Mouse (Mus musculus) neural tube, embryonic 10.5 days (tissue): ENCODE data around the gene Cyp26b1.

Experiments
- DNase-seq: peaks from one replicate; pipeline ENCODE4 v3.0.0-alpha.2; 2017; ENCODE audit warnings: low spot score; ENCODE audit errors: extremely low spot score

The Cyp26b1 gene

DNA sequence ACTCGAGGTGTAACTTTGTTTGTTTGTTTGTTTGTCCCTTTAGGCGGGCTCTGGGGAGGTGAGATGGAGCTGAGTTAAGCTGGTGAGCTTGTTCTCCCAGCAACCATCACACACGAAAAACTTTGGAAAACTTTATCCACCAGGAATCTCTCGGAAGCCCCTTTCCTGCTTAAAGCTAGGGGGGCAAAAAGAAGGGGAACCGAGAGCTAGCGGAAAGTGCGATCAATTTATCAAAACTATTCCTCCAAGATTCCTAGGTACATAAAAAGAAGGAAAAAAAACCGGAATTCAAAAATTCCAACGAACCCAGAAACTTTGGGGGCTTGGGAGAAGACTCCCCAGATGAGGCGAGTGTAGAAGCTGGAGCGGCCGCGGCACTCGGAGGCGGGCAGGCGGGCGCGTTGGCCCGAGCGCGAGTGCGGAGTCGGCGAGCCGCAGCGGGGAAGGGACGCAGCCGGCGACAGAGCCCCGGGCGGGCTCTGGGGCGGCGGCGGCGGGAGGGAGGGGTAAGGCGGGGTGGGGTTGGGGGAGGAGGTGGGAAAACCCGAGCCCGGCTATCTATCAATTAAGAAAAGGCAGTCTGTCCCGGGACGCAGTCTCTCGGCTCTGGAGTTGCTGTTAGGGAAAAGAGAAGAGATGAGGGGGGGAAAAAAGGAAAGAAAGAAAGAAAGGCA, 5.3 kb downstream of the Cyp26b1 start:
- peak; percentile 70 for DNase-seq

DNA sequence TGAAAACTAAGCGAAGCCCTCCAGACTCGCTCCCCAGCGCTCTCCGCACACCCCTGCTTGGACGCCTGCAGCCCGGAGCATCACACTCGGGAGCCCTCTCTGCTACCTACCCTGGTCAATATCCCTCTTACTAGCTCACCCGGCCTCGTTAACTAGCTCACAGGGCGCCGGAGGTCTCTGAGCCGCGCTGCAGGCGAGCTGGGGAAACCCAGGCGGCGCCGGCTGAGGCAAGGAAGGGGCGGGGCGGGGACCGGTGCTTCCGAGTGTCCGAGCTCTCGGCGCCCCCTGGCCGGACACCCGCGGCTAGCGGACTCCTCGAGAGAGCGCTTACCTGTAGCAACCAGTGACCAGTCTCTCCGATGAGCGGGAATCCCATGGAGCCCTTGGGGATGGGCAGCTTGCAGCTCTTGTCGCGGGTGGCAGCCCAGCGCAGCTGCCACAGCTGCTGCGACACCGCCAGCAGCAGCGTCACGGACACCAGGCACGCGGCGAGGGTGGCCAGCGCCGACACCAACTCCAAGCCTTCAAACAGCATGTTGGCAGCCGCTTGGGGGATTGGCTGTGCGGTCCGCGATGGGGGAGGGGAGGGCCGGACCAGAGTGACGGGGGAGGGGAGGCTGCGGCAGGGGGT, 6.1 kb downstream of the Cyp26b1 start:
- DNase-seq: peak; percentile 84

DNA sequence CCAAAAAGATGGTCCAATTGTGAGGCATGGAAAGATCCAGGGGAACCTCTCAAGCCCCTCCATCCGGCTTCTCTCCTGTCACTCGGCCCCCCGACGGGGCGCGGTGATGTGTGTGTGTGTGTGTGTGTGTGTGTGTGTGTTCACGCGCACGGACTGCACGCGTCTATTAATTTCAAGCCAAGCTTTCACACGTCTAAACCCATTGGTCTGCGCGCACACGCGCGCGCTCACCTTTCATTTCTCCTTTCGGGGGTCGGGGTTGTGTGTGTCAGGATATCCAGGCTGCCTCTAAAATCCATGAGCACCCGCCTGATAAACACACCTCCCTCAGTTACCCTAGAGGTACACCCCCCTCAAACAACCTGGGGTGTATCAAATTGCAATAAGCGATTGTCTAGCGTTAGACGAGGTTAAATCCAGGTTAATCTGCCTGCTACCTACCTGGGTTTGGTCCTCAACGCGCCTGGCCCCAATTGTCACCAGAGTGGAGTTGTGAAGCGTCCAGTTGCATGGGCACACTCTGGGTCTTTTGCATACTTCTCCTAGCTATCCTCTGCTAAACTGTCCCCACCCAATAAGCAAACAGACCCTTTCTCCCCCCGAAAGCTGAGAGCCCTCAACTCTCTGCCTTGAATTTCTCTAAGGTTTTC, 7.0 kb downstream of the Cyp26b1 start:
- DNase-seq: peak; percentile 31

DNA sequence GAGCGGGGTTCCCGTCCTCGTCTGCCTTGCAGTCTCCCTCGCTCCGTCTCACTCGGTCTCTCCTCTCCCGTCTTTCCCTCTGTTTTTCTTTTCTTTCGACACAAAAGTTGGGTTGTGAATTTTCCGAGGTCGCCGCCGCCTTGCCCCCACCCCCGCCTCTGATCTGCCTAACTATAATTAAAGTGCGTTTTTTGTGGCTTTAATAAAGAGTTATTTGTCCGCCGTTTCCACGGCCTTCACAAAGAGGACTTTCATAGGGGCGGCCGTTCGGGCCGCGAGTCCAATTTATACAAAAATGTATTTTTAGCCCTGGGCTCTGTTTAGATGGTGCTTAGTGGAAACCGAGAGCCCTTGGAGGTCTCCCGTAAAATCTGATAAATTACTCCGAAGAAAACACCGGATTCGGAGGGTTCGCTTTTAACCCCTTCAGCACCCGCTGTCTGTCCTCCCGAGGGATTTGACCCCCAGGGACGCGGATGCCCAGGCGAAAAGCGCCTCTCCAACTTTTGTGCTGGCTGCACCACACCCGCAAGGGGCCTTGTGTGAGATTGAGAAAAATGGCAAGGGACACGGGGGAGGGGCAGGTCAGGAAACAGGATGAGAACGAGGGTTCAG, 7.9 kb downstream of the Cyp26b1 start:
- peak; percentile 63 for DNase-seq

DNA sequence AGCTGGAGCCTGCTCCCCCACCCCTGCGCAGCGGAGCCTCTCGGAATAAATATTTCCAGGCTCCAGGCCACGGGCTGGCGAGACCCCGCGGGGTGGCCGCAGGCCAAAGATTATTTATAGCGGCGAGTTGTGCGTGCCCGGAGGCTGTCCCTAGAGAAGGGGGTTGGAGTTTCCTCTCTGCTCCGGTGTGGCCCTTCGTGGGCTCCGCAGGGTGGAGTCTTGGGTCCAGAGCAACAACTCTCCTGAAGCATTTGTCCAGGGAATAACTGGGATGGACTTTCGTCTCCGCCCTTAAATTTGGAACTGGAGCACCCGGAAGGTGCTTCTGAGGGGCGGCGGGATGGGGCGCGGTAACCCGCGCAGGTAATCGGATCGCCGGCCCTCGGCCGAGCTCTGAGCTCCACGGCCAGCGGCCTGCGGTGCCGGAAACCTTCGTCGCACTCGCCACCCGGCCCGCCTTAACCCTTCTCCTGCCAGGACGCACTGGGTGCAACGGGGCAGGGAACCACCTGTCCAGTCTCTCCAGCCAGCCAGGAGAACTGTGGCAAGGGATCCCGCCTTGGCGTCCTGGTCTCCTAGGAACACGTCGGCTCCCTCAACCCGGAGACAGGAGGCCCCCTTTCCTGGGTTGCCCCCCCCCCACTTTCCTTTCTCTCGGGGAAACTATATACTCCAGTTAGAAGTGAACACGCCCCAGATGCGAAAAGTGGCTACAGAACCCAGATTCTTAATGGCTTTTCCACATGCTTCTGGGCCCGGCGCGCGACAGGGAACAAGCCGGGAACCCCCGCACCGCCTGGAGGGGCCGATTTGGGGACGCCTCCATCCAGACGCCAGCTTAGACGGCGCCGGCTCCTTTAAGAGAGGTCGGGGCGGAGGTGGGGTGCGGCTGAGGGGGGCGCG, 8.7 kb downstream of the Cyp26b1 start:
- DNase-seq: peak; percentile 66

DNA sequence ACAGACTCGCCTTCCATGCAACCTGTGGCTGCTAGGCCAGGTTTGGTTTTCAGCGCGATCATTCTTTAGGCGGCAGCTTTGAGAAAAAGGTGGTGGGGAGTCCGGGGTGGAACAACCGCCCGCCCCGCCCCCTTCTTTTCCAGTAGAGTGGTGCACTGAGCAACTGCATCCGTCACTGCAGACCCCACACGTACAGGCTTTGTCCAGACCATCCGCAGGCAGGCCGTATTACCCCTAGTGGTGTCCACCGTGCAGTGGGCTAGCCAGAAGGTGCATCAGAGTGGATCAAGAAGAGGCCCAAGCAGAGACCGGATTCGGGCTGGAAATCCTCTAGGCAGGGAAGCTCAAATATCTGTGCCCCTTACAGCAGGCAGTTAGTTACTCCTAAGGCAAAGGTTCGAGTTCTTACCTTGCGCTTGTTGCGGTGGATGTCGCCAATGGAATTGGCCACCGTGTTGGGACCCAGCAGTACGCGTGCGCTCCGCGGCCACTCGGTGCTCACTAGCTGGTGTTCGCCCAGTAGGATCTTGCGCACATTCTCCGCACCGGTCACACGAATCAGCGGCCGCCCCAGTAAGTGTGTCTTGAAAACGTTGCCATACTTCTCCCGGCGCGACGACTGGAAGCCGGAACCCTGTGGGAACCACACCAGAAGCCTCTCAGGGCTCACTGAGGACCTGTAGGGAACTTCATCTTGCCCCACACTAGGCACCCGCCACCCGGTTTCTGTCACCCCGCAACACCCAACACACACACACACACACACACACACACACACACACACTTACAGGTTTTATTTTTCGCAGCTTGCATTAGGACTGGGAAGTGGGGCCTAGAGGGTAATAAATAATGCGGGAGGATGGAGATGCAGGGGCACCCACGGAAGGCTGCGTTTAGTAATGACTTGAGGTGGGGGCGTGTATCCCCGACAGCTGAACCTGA, 9.6 kb downstream of the Cyp26b1 start:
- DNase-seq: peak; percentile 74

DNA sequence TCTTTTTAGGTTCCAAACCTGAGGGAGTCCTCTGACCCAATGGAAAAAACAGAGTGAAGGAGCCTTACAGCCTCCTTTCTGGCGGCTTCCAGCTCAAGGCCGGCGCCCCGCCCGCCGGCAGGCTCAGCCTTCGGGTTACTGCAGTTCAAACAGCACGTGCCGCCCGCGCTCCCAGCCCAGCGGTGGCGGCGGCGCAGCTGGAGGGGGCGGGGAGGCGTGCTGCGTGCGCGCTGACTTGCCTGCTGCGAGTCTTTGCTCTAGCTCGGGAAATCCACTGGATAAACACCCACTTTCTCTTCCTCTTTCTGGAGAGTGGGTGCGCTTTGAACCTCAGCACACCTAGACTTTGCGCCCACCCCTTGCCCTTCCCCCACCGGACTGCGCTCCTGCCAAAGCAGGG, 10.3 kb downstream of the Cyp26b1 start:
- no peak for DNase-seq

DNA sequence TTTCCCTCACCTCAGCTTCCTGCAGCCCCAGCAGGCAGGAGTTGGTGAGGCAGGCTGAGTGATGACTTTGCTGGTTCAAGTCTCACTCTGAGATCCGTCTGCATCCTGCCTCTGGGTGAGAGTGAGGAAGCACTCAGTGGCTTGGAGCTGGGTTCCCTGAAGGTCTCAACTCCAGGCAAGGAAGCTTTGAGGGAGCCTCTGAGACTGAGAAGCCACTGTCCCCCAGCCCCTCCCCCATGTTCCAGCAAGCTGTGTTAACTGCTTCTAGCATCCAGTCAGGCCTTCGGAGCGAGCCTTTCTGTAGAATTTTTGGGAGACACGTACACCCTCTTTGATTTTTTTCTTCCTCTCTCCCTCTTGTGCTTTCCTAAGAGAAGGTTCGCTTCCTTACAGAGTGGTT, 10.9 kb downstream of the Cyp26b1 start:
- no peak for DNase-seq

DNA sequence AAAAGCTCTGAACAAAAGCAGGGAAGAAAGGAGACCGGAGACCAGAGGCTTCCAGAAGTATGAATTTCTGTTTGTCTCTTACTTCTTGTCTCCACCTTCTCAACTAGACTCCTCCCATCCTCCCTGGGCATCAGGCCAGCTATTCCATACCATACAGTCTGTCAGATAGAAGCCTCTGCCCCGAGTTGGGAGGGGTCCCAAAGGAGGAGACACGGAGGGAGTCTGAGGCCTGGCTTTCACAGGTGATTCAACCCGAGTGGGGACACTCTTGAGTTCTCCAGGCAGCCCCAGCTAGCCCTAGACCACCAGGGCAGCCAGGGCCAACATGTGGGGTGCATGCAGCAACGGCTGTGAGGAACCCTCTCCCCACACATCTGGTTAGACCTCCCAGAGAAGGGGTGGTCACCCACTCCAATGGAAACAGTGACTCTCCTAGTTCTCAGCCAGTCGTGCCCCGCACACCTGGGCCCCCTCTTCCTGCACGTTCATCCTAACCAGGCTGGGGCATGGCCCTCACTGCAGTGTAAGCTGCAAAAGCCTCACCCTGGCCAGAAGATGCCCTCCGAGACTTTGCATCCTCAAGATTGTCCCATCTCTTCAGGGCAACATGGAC, 11.8 kb downstream of the Cyp26b1 start:
- DNase-seq: no peak

DNA sequence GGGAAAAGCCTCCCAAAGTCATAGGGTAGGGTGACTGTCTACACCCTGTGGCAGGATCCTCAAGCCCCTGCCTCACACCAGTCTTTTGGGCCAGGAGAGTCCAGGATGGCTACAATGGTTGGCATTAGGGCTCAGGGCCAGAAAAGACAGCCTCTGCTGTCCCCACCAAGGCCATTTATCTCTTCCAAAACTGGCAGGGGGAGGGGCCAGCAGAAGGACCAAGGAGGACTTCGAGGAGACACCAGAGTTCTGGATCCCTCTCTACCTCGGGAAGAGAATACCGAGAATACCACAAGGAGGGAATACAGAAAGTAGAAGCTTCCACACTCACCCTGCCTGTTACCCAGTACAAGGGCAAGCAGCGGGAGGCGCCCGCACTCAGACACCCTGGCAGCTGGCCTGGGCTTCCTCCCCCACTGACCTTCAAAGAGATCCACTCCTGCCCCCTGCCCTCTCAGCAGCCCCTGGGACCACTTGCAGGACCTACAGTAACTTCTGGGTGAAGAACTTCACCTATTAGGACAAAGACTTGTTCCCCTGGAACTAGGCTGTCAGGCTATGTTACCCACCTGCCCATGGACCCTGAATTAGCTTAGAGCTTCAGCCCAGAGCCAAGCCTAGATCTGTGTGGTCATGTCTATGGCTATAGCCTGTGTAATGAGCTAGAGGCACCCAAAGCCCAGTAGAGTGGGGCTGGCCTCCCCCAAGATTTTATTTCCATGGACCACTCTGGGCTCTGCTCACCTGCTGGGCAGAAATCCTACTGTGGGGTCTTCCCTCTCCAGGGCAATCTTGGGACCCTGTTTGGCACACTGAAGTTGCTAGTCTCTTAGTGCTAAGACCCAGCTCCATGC, 12.5 kb downstream of the Cyp26b1 start:
- DNase-seq: no peak

DNA sequence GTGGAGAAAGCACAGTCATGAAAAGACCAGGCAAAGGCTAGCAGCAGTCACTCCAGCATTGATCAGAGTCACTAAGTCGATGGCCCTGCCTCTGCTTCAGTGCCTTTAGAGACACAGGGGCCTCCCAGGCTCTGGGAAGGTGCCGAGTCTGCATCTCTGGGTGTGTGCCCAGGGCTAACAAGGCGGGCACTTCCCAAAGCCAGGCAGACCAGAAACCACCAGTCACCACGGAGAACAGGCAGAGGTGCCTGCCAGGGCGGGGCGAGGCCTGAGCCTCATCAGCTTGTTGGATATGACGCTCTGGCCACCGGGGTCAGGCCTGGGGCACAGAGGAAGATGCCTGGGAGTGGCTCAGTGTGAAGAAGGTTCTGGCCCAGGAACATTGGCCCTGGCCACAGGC, 14.2 kb downstream of the Cyp26b1 start:
- DNase-seq: no peak

DNA sequence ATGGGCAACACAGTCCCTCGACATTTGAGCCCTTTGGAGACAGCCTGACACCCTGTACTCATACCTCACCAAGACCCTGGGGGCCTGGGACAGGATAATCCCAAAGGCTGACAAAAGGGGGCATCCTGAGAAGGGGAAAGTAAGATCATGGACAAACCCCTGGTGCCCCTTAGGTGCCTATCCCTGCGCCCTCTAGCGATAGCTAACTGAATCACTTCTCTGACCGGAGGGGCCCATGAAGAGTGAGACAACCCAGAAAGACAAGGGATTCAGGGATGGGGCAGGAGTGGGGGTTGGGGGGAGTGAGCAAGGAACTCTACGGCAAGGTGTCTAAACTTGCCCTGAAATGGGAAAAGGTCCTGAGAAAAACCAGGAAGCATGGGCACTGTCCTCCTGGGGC, 14.8 kb downstream of the Cyp26b1 start:
- peak; percentile 59 for DNase-seq

DNA sequence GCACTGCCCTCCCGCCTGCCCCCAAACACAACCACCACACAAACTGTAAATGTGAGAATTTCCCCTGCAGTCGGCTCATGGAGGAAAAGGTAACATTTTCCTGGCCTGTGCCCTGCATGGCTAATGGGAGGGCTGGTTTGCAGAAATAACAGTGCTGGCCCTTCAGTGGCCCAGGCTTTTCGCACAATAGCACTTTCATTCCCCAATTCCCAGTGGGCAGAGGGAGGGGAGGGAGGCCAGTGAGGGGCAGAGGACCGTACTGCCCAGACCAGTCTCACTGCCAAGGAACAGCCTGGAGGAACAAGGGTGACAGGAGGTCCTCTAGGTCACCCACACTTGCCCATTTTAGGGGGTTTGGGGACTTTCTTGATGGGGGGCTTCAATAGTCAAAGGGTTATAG, 15.8 kb downstream of the Cyp26b1 start:
- DNase-seq: no peak

DNA sequence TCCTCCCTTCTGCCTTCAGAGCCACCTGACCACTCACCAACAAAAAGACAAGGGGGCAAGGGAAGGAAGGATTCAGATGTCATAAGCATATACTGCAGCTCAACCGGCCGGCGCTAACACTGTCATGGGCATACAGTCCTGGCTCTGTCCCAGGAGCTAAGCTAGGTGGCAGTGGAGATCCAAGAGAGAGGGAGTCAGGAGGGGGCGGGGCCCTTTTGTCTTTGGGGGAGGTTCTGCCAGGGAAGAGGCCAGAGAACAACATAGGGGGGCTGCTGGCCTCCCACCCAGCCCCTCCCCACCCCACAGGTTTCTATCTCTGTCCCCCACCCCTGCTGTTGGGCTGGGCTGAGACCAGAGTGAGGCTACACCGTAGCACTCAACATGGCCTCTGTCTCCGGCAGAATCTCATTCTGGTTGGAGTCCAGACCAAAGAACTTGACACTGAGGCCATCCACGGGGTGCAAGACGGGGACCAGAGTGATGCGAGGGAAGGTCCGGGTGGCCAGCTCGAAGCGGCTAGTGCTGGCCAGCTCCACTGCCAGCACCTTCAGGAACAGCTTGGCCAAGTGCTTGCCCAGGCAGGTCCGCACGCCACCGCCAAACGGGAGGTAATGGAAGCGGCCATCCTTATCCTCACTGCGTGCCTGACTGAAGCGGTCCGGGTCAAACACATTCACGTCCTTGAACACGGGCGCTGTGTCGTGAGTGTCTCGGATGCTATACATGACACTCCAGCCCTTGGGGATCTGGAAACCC, 19.6 kb downstream of the Cyp26b1 start:
- no peak for DNase-seq

DNA sequence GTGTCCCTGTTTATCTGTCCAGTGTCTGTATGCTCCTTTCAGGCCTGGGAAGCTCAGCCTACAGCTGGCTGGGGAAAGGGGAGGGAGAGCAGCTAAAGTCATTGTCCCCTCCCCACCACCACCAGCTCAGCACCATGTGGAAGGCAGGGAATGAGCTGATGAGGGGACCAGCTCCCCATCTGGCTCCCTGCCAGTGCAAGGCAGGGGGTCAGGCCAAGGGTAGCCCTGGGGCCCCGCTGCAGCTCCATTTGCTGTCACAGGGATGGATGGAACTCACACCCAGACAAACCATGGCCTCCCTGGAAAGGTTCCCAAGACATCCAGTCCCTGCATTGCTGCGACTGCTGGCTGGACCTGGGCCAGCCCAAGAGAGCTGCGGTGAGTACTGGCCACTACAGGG, 23.7 kb downstream of the Cyp26b1 start:
- no peak for DNase-seq

DNA sequence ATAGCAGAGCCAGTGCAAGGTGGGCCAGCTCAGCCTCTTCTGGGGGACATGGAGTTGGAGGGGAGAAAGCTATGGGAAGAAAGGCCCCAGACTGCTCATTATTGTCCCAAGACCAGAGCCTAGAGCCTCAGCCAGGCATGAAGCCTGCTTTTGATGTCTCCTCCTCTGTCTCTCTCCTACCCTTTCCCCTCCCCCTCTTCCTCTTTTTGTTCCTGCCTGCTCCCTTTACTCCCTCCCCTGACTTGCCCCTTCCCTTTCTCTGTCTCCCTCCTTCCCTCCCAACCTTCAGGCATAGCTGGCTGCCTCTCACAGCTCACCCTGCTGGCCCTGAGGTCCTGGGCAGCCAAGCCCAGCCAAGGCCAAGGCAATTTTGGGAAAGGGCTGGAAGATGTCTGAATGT, 24.1 kb downstream of the Cyp26b1 start:
- no peak for DNase-seq

DNA sequence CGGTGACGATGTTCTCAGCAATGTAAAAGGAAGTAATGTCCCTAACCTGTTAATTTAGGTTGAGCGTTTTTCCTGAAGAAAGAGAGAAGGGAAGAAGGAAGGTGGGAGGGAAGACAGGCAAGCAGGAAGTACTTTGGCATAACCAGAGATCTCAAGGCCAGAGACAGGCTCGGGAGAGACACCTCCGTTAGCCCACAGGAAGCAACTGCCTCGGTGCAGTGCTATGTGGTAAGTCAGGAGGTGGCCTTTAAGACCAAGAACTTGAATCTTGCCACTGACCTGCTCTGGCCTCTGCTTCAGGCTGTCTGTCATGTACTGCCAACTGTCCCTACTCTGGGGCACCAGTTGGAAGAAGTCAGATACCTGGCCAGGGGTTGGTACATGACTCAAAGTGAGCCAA, 24.8 kb downstream of the Cyp26b1 start:
- DNase-seq: no peak

DNA sequence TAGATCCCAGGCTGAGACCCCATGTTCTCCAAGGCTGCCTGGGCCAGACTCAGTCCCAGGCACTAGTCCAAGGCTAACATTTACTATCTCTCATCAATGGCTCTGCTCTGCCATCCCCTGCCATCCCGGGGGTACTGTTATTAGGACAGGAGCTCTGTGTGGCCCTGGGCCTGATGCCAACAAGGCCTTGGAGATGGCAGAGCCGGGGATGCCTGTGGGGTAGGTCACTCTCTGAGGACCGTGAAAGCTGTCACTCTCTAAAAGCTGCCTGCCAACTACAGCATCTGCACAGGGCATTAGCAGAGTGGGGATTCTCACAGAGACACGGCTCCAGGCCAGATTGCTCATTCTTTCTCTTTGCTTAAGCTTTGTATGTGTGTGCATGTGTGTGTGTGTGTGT, 26.0 kb downstream of the Cyp26b1 start:
- DNase-seq: no peak
